Mouse (Mus musculus): ENCODE results near the gene Stard8.
"Not testable (repeated sequence)": the region's sequence is repeated elsewhere in the genome, so short reads cannot be mapped to it uniquely, and the experiment has no call there.

Stard8 gene

GRCm38 (mm10) chrX:99003046-99003445, at the start of gene Stard8:
Stard8 (plus strand) TSS chrX:99003248.
- no peak for DNase-seq (ENCODE audit: low spot score)

DNA sequence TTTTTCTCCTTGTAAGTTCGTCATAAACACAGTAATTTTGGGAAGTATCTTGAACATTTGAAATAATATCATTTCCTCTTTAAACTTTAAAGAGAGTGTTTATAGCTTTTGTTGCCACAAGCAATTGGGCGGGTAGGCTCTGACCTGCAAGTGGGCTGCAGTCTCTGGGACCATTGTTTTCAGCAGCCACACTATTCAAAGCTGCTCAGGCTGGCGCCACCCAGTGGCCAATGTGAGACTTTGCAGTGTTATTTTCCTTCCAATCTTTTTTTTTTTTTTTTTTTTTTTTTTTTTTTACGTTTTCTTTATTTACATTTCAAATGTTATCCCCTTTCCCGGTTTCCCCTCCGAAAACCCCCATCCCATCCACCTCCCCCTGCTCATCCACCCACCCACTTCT, 49.1 kb upstream of the Stard8 start:
- DNase-seq (ENCODE audit: low spot score), result no peak

GRCm38 (mm10) chrX:98958287-98958686, 44.8 kb upstream of the Stard8 start:
- DNase-seq (ENCODE audit: low spot score), result no peak

DNA sequence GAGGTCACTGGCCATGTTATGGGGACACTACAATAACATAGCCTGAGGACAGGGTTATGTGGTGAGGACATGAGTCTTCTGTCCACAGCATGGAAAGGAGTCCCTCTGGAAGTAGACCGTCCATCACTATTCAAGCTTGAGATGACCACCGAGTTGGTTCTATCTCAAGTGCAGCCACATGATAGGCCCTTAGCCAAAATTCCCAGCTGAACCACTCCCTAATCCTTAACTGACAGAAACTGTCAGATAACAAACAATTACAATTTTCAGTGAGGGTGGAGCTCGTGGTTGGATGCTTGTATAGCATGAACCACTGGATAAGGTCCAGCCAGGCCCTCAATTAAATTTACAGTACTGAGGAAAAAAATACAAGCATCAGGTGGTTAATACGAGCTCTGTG, 44.0 kb upstream of the Stard8 start:
- no peak for DNase-seq (ENCODE audit: low spot score)

DNA sequence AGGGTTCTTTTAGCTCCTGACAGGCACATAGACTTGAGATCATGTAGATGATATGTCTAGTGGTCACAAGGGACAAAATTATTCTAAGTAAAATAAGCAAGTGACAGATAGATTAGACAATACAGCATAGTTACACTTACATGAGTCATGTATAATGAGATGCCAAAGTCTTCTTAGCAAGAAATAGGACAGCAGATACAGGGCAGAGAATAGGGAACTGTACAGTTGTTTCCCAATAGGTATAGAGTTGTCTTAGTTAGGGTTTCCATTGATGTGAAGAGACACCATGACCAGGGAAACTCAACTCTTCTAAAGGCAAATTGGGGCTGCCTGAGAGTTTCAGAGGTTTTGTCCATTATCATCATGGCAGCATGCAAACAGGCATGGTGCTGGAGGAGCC, 39.3 kb upstream of the Stard8 start:
- no peak for DNase-seq (ENCODE audit: low spot score)

GRCm38 (mm10) chrX:98964513-98964912, 38.5 kb upstream of the Stard8 start:
- DNase-seq (ENCODE audit: low spot score), result no peak

DNA sequence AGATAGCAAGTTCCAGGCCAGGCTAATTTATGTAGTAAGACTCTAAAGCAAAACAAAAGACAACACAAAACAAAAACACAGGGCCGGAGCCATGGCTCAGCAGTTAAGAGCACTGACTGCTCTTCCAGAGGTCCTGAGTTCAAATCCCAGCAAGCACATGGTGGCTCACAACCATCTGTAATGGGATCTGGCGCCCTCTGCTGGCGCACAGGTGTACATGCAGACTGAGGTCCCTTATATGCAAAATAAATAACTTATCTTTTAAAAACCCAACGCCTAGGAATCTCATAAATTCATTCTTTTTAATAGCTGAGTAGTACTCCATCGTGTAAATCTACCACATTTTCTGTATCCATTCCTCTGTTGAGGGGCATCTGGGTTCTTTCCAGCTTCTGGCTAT, 16.4 kb upstream of the Stard8 start:
- not testable (repeated sequence) for DNase-seq (ENCODE audit: low spot score)

DNA sequence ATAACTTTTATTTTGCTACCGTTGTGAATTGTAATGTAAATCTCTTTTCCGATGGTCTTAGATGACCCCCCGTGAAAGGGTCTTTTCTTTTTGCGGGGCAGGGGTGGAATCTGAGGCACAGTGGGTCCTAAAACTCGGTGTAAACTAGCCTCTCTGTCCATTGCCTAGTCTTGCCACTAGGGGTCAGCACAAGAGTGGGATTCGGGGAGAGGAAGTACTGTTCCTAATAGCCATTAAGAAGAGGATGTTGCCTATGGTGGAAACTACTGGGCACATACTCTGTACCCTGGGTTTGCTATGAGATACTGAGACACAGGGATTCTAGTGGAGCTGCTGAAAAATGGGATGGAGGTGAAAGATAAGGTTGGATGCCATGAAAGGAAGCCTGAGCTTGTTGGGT, 13.5 kb upstream of the Stard8 start:
- DNase-seq (ENCODE audit: low spot score), result no peak

- no peak for DNase-seq (ENCODE audit: low spot score)
Observed at GRCm38 (mm10) chrX:99002065-99002464, 983 bp upstream of the Stard8 start.

DNA sequence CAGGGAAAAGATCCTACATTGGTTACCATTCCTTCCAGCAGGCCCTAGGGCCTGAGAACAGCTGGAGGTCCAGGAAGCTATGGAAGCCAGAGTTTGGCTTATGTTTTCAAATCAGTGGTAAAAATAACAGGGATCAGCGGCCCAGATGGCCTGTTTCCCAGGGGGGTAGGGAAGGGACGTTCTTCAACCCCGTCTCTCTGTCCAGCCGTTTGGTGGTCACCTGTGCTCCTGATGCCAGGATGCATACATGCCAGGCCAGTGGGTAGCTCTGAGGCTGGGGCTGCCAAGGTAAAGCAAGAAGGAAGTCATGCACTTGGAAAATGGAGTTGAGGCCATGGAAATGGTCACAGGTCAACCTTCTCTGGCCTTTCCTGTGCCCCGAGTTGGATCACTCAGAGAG, 7.5 kb downstream of the Stard8 start:
- DNase-seq (ENCODE audit: low spot score), result no peak

DNA sequence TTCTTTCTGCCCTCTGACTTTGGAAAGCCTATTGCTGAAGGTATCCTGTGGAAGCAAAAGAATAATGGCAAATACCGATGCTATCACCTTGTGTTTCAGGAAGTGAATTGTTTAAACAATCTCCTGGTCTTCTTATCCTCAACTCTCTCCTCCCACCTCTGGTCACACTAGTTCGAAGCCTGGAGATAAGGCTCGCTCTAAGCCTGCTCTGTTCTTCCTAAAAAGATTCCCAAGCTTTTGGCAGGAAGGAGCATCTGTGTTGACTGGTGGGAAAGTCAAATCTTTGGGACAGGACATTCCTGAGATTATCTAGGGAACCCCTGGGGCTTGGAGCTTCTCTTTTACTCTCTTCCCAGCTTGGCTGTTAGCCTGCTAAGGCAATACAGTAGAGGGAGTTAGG, 8.2 kb downstream of the Stard8 start:
- DNase-seq (ENCODE audit: low spot score), result no peak

DNA sequence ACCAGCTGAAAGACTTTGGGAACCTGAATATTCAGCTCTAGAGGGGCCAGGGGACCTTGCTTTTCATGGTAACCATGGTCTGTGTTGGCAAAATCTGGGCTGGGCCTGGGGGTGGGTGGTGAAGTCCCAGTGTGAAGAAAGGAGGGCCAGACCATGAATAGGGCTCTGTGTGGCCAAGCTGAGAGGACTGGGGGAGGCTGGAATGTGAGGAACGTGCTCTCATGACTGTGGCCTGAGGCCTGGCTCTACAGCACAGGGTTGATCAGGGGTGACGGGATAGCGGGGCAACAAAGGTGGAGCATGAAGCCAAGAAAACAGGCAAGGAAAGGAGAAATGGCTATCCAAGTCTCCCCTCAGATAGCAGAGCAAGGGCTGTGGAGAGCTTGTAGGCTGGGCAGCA, 9.4 kb downstream of the Stard8 start:
- no peak for DNase-seq (ENCODE audit: low spot score)

- no peak for DNase-seq (ENCODE audit: low spot score)
Observed at GRCm38 (mm10) chrX:99015705-99016104, 12.7 kb downstream of the Stard8 start.

GRCm38 (mm10) chrX:99016987-99017386, 13.9 kb downstream of the Stard8 start:
- no peak for DNase-seq (ENCODE audit: low spot score)

- DNase-seq (ENCODE audit: low spot score), result no peak
Observed at GRCm38 (mm10) chrX:99017874-99018273, 14.8 kb downstream of the Stard8 start.

DNA sequence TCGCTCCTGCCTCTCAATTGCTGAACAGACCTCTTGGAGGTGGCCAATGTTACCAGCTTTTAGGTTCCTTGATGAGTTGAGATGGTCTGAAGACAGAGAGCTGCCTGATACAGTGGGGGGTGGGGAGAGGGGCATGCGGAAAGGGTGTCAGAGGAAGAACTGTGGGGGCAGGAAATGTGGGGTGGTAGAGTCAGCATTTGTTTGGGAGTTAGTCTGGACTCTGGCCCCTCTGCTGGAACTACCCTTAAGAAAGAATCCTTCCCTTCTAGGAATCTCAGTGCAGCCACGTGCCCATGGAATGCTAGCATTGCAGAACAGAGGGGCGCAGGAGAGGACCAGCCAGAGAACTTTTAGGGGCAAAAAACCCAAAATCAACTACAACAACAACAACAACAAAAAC, 16.3 kb downstream of the Stard8 start:
- no peak for DNase-seq (ENCODE audit: low spot score)

- DNase-seq (ENCODE audit: low spot score), result no peak
Observed at GRCm38 (mm10) chrX:99020215-99020614, 17.2 kb downstream of the Stard8 start.

DNA sequence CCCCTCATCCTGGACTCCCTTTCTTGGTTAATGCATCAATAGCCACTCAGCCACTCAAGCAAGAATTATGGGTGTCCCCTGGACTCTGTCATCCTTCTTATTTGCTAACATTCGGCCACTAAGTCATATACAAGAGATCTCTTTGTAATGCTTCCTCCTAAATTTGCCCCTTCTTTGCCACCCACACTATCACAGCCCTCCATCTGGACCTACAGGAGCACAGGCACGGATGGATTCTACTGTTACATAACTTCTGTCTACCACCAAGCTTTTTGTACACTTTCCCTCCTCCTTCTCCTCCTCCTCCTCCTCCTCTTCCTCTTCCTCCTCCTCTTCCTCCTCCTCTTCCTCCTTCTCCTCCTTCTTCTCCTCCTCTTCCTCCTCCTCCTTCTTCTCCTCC, 18.5 kb downstream of the Stard8 start:
- DNase-seq (ENCODE audit: low spot score), result no peak

- no peak for DNase-seq (ENCODE audit: low spot score)
Observed at GRCm38 (mm10) chrX:99023951-99024350, 20.9 kb downstream of the Stard8 start.

DNA sequence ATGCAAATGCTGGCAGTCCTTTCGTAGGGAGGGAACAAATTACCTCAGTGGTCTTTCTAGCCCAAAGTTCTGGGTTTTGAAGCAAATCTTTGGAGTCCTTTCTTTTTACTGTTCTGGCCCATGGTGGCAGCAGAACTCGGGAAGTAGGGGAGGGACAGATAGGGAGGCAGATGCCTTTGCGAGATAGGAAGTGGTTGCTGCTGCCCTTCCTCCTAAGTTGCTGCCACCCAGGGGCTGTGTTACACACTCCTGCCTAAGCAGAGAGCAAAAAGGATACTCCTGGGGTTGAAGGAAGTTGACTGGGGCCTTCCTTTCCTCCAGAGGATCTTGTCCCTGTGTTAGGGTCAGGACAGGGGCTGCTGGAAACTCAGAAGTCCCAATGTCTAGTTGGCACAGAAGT, 32.4 kb downstream of the Stard8 start:
- DNase-seq (ENCODE audit: low spot score), result no peak

GRCm38 (mm10) chrX:99042451-99042951, 39.5 kb downstream of the Stard8 start:
- DNase-seq (ENCODE audit: low spot score), result peak; percentile 46

- DNase-seq (ENCODE audit: low spot score), result no peak
Observed at GRCm38 (mm10) chrX:99043275-99043674, 40.2 kb downstream of the Stard8 start.

- DNase-seq (ENCODE audit: low spot score), result no peak
Observed at GRCm38 (mm10) chrX:99043739-99044138, 40.7 kb downstream of the Stard8 start.

DNA sequence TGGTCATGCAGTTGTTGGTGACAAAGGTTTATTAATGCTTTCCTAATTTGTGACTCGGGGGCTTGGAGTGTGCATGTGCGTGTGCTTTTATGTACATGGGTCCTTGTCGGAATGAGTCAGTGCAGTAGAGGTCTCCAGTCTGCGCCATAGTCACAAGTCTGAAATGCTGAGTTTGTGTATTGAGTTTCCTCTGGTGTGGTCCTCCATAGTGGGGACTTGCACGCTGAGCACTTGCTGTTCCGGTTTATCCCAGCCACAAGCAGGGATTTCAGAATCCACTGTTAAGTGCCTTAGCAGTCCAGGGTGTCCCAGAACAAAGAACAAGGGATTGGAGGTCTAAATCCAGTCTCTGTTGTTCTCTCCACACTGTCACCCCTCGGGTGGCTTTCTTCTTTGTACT, 42.3 kb downstream of the Stard8 start:
- no peak for DNase-seq (ENCODE audit: low spot score)

Data from T-cell, adult 2 months (primary cell).